Mouse (Mus musculus): ENCODE data around the gene Mtg2.

- TF ChIP-seq CHD1 (IDR thresholded peaks at IDR 0.05; ENCODE audit: low read depth, low read length), result no peak
- no peak for TF ChIP-seq POLR2A (IDR thresholded peaks at IDR 0.05; ENCODE audit: low read depth, low read length)
- no peak for TF ChIP-seq MAX (IDR thresholded peaks at IDR 0.05; ENCODE audit: low read length)
- no peak for TF ChIP-seq HCFC1 (IDR thresholded peaks at IDR 0.05; ENCODE audit: low read depth, low read length)
- TF ChIP-seq CTCF (conservative IDR thresholded peaks at IDR 0.05 in 1 of 2, IDR thresholded peaks at IDR 0.05 in 1 of 2; ENCODE audit: low read depth in 2 of 2, low read length in 2 of 2), result no peak
- no peak for TF ChIP-seq GABPA (IDR thresholded peaks at IDR 0.05; ENCODE audit: insufficient replicate concordance, low read depth, low read length)
- TF ChIP-seq ELF1 (IDR thresholded peaks at IDR 0.05; ENCODE audit: low read depth, low read length), result no peak
- TF ChIP-seq EP300 (IDR thresholded peaks at IDR 0.05; ENCODE audit: low read length), result no peak
- TF ChIP-seq USF1 (IDR thresholded peaks at IDR 0.05; ENCODE audit: low read depth, low read length), result no peak
Measured at GRCm38 (mm10) chr2:180115279-180115678, 44.9 kb downstream of the Mtg2 start.
